9 mouse cellular contexts compared by ENCODE assay signal in genomic region chr11:82387711-82388341, GRCm38 (mm10). TPM values are rescaled to one million over a fixed set of nuclear protein-coding genes. Genes with fewer than 3 reads are reported as not detected.
DNase-seq lines count a peak whose midpoint lies in the region; ATAC-seq and TF ChIP-seq lines count a peak whose summit lies in the region.
"Had no signal": no experiment of that assay in that cellular context is flagged by ENCODE, and none has a peak within 500 bp of the region (broad histone marks: within the 10 kb centered on the region; RNA-seq: fewer than 3 reads in every experiment).

No protein-coding gene starts in this region.

- WGBS in heart, embryonic 14.5 days: 1% methylated on average over 47 of the region's 47 CpGs
- WGBS in hindbrain, embryonic 14.5 days: under 1% methylated on average over 47 of the region's 47 CpGs
- under 1% methylated on average over 47 of the region's 47 CpGs for WGBS in midbrain, embryonic 12.5 days

- peaks cover 97% of the 10 kb centered on the region for H3K27me3 ChIP-seq in heart, embryonic 14.5 days (ENCODE audit: control insufficient read depth, insufficient read depth, low read length)
- H3K27me3 ChIP-seq in hindbrain, embryonic 14.5 days (ENCODE audit: control insufficient read depth, insufficient read depth, low read length): peaks cover 63% of the 10 kb centered on the region
- H3K27me3 ChIP-seq in midbrain, embryonic 12.5 days: peaks cover 91% of the 10 kb centered on the region

- H3K27ac ChIP-seq in heart, embryonic 14.5 days (replicated peaks in 1 of 2; ENCODE audit: control insufficient read depth in 1 of 2, insufficient read depth in 1 of 2, low read depth in 2 of 2, low read length in 2 of 2): no peak overlapping the region
- H3K27ac ChIP-seq in ES-E14 (ENCODE audit: insufficient read depth, low read depth, low read length, poor library complexity, severe bottlenecking): no peak overlapping the region
- H3K27ac ChIP-seq in hindbrain, embryonic 14.5 days: peak overlapping the region; percentile 64; the same call in 1 of the 2 replicates
- H3K27ac ChIP-seq in midbrain, embryonic 12.5 days (replicated peaks): no peak overlapping the region

- DNase-seq in heart, adult 9 months (ENCODE audit: low spot score in 2 of 2): no peak
- DNase-seq in ES-E14 (ENCODE audit: low read depth, low spot score): peak; percentile 15
- peak; percentile 59 for DNase-seq in embryo, embryonic 10 days (ENCODE audit: low spot score)
- DNase-seq in hindbrain, embryonic 14.5 days (ENCODE audit: low spot score): no peak
- no peak for DNase-seq in thymus, adult 18-20 months
- no peak for DNase-seq in c-Kit-positive CD71-positive TER-119-positive erythroid progenitor cells, embryonic 14.5 days (ENCODE audit: low spot score)

- in situ Hi-C loops in ES-E14 (cut with MboI; ENCODE audit: low sequenced_read_pairs in 2 of 2, unreplicated experiment in 2 of 2): no loop called here

- ATAC-seq in heart, embryonic 14.5 days (ENCODE audit: insufficient number of reproducible peaks, insufficient read depth, low FRiP score, low read depth): no peak
- ATAC-seq in hindbrain, embryonic 14.5 days (ENCODE audit: low FRiP score): no peak
- 0 out of 2 replicates have a peak, but pooled peaks have one; percentile 21 for ATAC-seq in midbrain, embryonic 12.5 days (ENCODE audit: low FRiP score, low read depth)
- ATAC-seq: Patski had no signal

- no peaks in the 10 kb centered on the region for H3K9me3 ChIP-seq in heart, embryonic 14.5 days (ENCODE audit: control insufficient read depth, low read length)
- no peaks in the 10 kb centered on the region for H3K9me3 ChIP-seq in ES-E14 (ENCODE audit: control insufficient read depth, insufficient read depth, low read depth, low read length)
- no peaks in the 10 kb centered on the region for H3K9me3 ChIP-seq in hindbrain, embryonic 14.5 days (ENCODE audit: control insufficient read depth, low read length)
- no peaks in the 10 kb centered on the region for H3K9me3 ChIP-seq in midbrain, embryonic 12.5 days

- peak overlapping the region; percentile 90 for H3K4me2 ChIP-seq in heart, embryonic 14.5 days (ENCODE audit: low read length)
- peak overlapping the region; percentile 99 for H3K4me2 ChIP-seq in hindbrain, embryonic 14.5 days (replicated peaks)
- H3K4me2 ChIP-seq in midbrain, embryonic 12.5 days (replicated peaks): peak overlapping the region; percentile 95

- H3K36me3 ChIP-seq in heart, embryonic 14.5 days (ENCODE audit: control insufficient read depth, insufficient read depth, low read length): no peaks in the 10 kb centered on the region
- H3K36me3 ChIP-seq in ES-E14 (ENCODE audit: control insufficient read depth, insufficient read depth, low read length, poor library complexity, severe bottlenecking): no peaks in the 10 kb centered on the region
- no peaks in the 10 kb centered on the region for H3K36me3 ChIP-seq in hindbrain, embryonic 14.5 days (replicated peaks; ENCODE audit: control insufficient read depth, insufficient read depth)
- H3K36me3 ChIP-seq in midbrain, embryonic 12.5 days: no peaks in the 10 kb centered on the region

- peaks cover 4 to 25% of the 10 kb centered on the region in 2 experiments; a peak in 3 of 4 replicates for H3K4me1 ChIP-seq in heart, embryonic 14.5 days (ENCODE audit: control insufficient read depth in 2 of 2, insufficient read depth in 2 of 2, low read length in 2 of 2)
- H3K4me1 ChIP-seq in ES-E14 (ENCODE audit: control insufficient read depth in 2 of 2, insufficient read depth in 2 of 2, low read length in 2 of 2, poor library complexity in 1 of 2): peaks cover 0 to 5% of the 10 kb centered on the region in 2 experiments; a peak in 2 of 4 replicates
- peaks cover 17% of the 10 kb centered on the region for H3K4me1 ChIP-seq in hindbrain, embryonic 14.5 days (replicated peaks; ENCODE audit: control insufficient read depth, insufficient read depth, low read length)
- peaks cover 32% of the 10 kb centered on the region for H3K4me1 ChIP-seq in midbrain, embryonic 12.5 days

- H3K9ac ChIP-seq in heart, embryonic 14.5 days (ENCODE audit: low read length): 0 out of 2 replicates have a peak overlapping the region, but pooled peaks have one; percentile 54
- no peak overlapping the region; the same call in 1 of the 2 replicates for H3K9ac ChIP-seq in ES-E14 (ENCODE audit: insufficient read depth, low read depth, low read length, poor library complexity, severe bottlenecking)
- H3K9ac ChIP-seq in hindbrain, embryonic 14.5 days: peak overlapping the region; percentile 79
- H3K9ac ChIP-seq in midbrain, embryonic 12.5 days (replicated peaks): peak overlapping the region; percentile 66

- peak overlapping the region; percentile 47 for H3K4me3 ChIP-seq in heart, embryonic 14.5 days (ENCODE audit: control insufficient read depth in 1 of 2, insufficient read depth in 1 of 2, low read depth in 1 of 2, low read length in 2 of 2)
- H3K4me3 ChIP-seq in ES-E14 (ENCODE audit: insufficient read depth in 1 of 2, low read depth in 1 of 2, low read length in 2 of 2, poor library complexity in 1 of 2, severe bottlenecking in 1 of 2): peak overlapping the region; percentile 53 to 54
- peak overlapping the region; percentile 75 for H3K4me3 ChIP-seq in hindbrain, embryonic 14.5 days (replicated peaks; ENCODE audit: low read length)
- peak overlapping the region; percentile 61 for H3K4me3 ChIP-seq in midbrain, embryonic 12.5 days

TF ChIP-seq in ES-E14, 5 proteins besides CTCF, POLR2A, EP300 and RAD21:
- TF ChIP-seq MAFK (IDR thresholded peaks at IDR 0.05; ENCODE audit: insufficient read depth, low read depth, low read length): no peak
- TF ChIP-seq CHD2 (IDR thresholded peaks at IDR 0.05; ENCODE audit: low read depth, low read length): no peak
- no peak for TF ChIP-seq HCFC1 (IDR thresholded peaks at IDR 0.05; ENCODE audit: borderline replicate concordance, insufficient read depth, low read length)
- no peak for TF ChIP-seq ZC3H11A (IDR thresholded peaks at IDR 0.05; ENCODE audit: borderline replicate concordance, low read depth, low read length)
- no peak for TF ChIP-seq ZNF384 (IDR thresholded peaks at IDR 0.05; ENCODE audit: low read depth, low read length)

RNA-seq across cellular contexts. Expression of gene Tmem132e, which starts 0.9 kb away (rescaled TPM):
- polyA plus RNA-seq in heart, embryonic 14.5 days (2014; fragmentation: Nextera tagmentation; extraction: Ambion mirVana): 0.15 and 0.32 TPM in 2 replicates
- total RNA-seq in ES-E14 (2012; rRNA removed): 0.16 and 0.40 TPM in 2 replicates
- polyA plus RNA-seq in hindbrain, embryonic 14.5 days (2014; fragmentation: Nextera tagmentation; extraction: Ambion mirVana): 5.1 and 6.9 TPM in 2 replicates
- 1.0 and 1.4 TPM in 2 replicates for polyA plus RNA-seq in midbrain, embryonic 12.5 days (2016; fragmentation: Nextera tagmentation; extraction: Ambion mirVana)

Comparison
In these comparisons a context has a peak if more than half of its experiments do, and no peak if none do; other contexts are left out.
1. DNase-seq: peak in ES-E14 (single experiment) and embryo, embryonic 10 days (single experiment); none in heart, adult 9 months (0 of 2), hindbrain, embryonic 14.5 days (single experiment), thymus, adult 18-20 months (0 of 2) and c-Kit-positive CD71-positive TER-119-positive erythroid progenitor cells, embryonic 14.5 days (single experiment).
2. Peak in every context shown above with its lines, with median percentiles within 50 percentile points of each other: H3K4me2 ChIP-seq and H3K4me3 ChIP-seq.